ENCODE assay signal across 11 mouse cellular contexts in the genomic region with DNA sequence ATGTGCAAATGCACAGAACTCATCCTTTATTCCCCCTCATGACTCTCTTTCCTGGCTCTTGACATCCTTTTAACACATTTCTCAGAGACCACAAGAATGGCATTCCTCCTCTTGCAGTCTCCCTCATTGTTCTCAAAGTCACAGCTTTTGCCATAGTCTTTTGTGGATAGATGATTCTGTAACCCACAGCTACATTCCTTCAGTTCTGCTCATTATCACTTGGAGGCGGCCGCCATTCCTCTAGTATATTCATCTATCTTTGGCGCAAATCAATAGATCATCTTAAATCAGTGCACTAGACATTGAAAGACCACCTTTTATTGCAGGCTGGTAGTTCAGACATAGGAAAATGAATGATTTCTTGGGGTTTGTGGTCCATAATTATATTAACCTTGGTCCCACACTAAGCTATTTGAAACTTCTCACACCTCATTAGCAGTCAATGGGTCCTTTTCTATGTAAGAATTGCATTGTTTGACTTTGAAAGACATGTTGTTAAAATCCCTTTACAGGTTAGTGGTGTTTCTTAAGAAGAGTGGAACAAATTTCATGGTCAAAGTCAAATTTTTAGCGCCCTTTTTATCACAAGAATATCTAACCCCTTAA.
"Had no signal": no experiment of that assay in that cellular context is flagged by ENCODE, and none has a peak within 500 bp of the region (broad histone marks: within the 10 kb centered on the region; RNA-seq: fewer than 3 reads in every experiment).

No protein-coding gene starts in this region.

- H3K36me3 ChIP-seq: limb, embryonic 13.5 days had no signal

- H3K27me3 ChIP-seq: limb, embryonic 13.5 days had no signal

- H3K9me3 ChIP-seq: limb, embryonic 13.5 days had no signal

- H3K9ac ChIP-seq: limb, embryonic 13.5 days; liver, embryonic 14.5 days had no signal

- H3K27ac ChIP-seq: kidney, postnatal 0 days; limb, embryonic 13.5 days; liver, embryonic 14.5 days had no signal

- H3K4me2 ChIP-seq: limb, embryonic 13.5 days had no signal

- DNase-seq: kidney, adult 11 months; kidney, adult 9 months; kidney, postnatal 36 days; layer of hippocampus, adult 9-11 months; left cerebral cortex, postnatal 4 days; lung, adult 18-20 months; thymus, adult 18-20 months; thymus, postnatal 14 days had no signal

- H3K4me1 ChIP-seq: limb, embryonic 13.5 days had no signal

- H3K4me3 ChIP-seq: limb, embryonic 13.5 days had no signal
